Mouse (Mus musculus) intestine, embryonic 16.5 days (tissue): ENCODE measurements at regions not wholly inside any gene's neighbourhood (a gene's known extent, or its start where the extent isn't known, plus 50 kb on each side); places are given as distances from the start of the nearest gene placed in this dataset.

Source experiments
- ATAC-seq: fragments of 200-750 bp; cut with Nextera tagmentation; 2 replicates; pipeline ENCODE4 v1.8.0; 2017; ENCODE audit warnings: moderate TSS enrichment, moderate library complexity
- H3K27ac ChIP-seq: fragments of 300-500 bp; sonication (generic); 2 replicates; pipeline ENCODE4 v1.5.1; 2014; ENCODE audit warnings: mild to moderate bottlenecking, low read length
- H3K27me3 ChIP-seq: fragments of 300-500 bp; sonication (generic); replicated peaks from 2 replicates; pipeline ENCODE4 v1.6.1; 2014; ENCODE audit warnings: low read length, control low read depth, mixed read lengths; ENCODE audit not compliant: control insufficient read depth, insufficient read depth
- H3K36me3 ChIP-seq: fragments of 300-500 bp; sonication (generic); 2 replicates; pipeline ENCODE4 v1.6.1; 2014; ENCODE audit warnings: low read length, control low read depth; ENCODE audit not compliant: control insufficient read depth, insufficient read depth
- H3K4me1 ChIP-seq: fragments of 300-500 bp; sonication (generic); 2 replicates; pipeline ENCODE4 v1.6.1; 2014; ENCODE audit warnings: low read length, control low read depth, mixed read lengths; ENCODE audit not compliant: control insufficient read depth, insufficient read depth
- H3K4me2 ChIP-seq: fragments of 300-500 bp; sonication (generic); 2 replicates; pipeline ENCODE4 v1.6.1; 2014; ENCODE audit warnings: low read depth, low read length, control low read depth
- H3K4me3 ChIP-seq: fragments of 300-500 bp; sonication (generic); 2 replicates; pipeline ENCODE4 v1.5.1; 2014; ENCODE audit warnings: mild to moderate bottlenecking, low read length
- H3K9ac ChIP-seq: fragments of 300-500 bp; sonication (generic); 2 replicates; pipeline ENCODE4 v1.6.1; 2014; ENCODE audit warnings: low read depth, low read length
- H3K9me3 ChIP-seq: fragments of 300-500 bp; sonication (generic); 2 replicates; pipeline ENCODE4 v1.6.1; 2016; ENCODE audit warnings: low read length, control low read depth; ENCODE audit not compliant: control insufficient read depth
- WGBS: fragments of 180-500 bp; shearing (Covaris S2); extraction: QIAGEN DNeasy Blood & Tissue Kit; methylation state at CpG from one replicate; pipeline ENCODE4 v1.1.7; 2014; 5-methylcytosine and 5-hydroxymethylcytosine counted together

DNA sequence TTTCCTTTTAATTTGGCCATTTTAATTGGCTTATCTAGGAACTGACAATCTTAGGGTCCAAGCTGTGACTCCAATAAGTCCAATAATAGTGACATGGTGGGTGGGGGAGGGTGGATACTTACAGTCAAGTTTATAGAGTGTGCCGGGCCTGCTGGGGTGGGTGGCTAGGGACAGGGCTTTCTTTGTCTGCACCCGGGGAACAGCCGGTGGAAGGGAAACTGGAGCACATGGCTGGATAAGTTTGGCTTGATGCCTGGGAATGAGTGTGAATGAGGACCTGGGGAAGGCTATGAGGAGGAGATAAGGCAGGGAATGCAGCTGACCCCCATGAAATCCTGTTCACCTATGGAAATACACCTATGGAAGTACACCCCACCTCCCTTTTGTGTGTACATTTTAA, 81.7 kb upstream of the Cers4 start:
- Histone ChIP-seq H3K9me3 (no peaks in the 10 kb centered on the region), H3K36me3 (no peaks in the 10 kb centered on the region), H3K4me2 (no peak overlapping the region), H3K9ac (no peak overlapping the region), H3K27ac (no peak overlapping the region), H3K27me3 (no peaks in the 10 kb centered on the region), H3K4me1 (no peaks in the 10 kb centered on the region), H3K4me3 (no peak overlapping the region)
- WGBS: 56% methylated on average over 3 of the region's 3 CpGs
- peak; percentile 38; the same call in 1 of the 2 replicates for ATAC-seq

DNA sequence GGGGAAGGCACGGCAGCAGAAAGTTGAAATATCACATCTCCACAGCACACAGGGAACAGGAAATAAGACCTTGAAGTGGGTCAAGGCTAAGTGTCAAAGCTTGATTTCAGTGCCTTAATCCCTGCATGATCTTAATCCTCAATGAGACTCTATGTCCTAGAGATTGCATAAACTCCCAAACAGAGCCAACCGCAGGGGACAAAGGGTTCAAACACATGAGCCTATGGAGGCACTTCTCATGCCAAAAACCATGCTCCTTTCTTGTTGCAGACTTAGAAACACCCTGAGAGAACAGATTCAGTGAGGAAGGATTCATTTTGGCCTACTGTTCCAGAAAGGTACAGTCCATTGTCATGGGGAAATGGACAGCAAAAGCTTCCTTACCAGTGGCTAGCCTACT, 81.0 kb upstream of the Cers4 start:
- no peak for ATAC-seq
- no peak overlapping the region for H3K4me3 ChIP-seq
- no peak overlapping the region for H3K4me2 ChIP-seq
- H3K9ac ChIP-seq: no peak overlapping the region
- H3K4me1 ChIP-seq: no peaks in the 10 kb centered on the region
- no peaks in the 10 kb centered on the region for H3K36me3 ChIP-seq
- no peaks in the 10 kb centered on the region for H3K27me3 ChIP-seq
- no peak overlapping the region for H3K27ac ChIP-seq
- H3K9me3 ChIP-seq: no peaks in the 10 kb centered on the region
- WGBS: 72% methylated on average over 2 of the region's 2 CpGs

DNA sequence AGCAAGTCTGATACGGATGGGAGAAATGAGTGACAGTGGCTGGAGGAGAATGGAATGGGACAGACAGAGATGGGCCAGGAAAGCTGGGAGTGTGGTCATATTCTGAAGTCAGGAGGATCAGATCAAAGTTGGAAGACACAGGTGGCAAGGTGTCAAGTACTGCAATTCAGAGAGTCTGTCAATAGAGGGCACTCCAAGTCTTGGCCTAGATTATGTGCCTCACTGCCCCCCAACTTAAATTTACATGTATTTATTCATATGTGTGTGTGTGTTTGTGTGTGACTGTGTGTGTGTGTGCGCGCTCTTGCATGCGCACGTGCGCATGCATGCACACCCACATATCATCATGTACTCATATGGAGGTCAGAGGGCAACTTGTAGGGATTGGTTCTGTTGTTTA, 79.6 kb upstream of the Cers4 start:
- WGBS: 61% methylated on average over 6 of the region's 6 CpGs
- Histone ChIP-seq H3K27ac (no peak overlapping the region), H3K27me3 (no peaks in the 10 kb centered on the region), H3K36me3 (no peaks in the 10 kb centered on the region), H3K9me3 (no peaks in the 10 kb centered on the region), H3K4me3 (no peak overlapping the region), H3K4me1 (no peaks in the 10 kb centered on the region), H3K4me2 (no peak overlapping the region), H3K9ac (no peak overlapping the region)
- peak; percentile 55 for ATAC-seq

- no peak overlapping the region for H3K27ac ChIP-seq
- 18% methylated on average over 4 of the region's 4 CpGs for WGBS
- peak; percentile 61 for ATAC-seq
- no peaks in the 10 kb centered on the region for H3K27me3 ChIP-seq
- H3K9me3 ChIP-seq: no peaks in the 10 kb centered on the region
- no peak overlapping the region for H3K4me2 ChIP-seq
- no peaks in the 10 kb centered on the region for H3K4me1 ChIP-seq
- H3K4me3 ChIP-seq: no peak overlapping the region
- no peak overlapping the region for H3K9ac ChIP-seq
- no peaks in the 10 kb centered on the region for H3K36me3 ChIP-seq
Observed at GRCm38 (mm10) chr8:4413764-4414163, 79.1 kb upstream of the Cers4 start.

GRCm38 (mm10) chr8:4417141-4417540, 75.7 kb upstream of the Cers4 start:
- Histone ChIP-seq H3K9ac (no peak overlapping the region), H3K36me3 (no peaks in the 10 kb centered on the region), H3K9me3 (no peaks in the 10 kb centered on the region), H3K27me3 (no peaks in the 10 kb centered on the region), H3K4me2 (no peak overlapping the region), H3K4me3 (no peak overlapping the region), H3K4me1 (no peaks in the 10 kb centered on the region), H3K27ac (no peak overlapping the region)
- no peak for ATAC-seq
- whole genome bisulfite sequencing: 71% methylated on average over 3 of the region's 3 CpGs

GRCm38 (mm10) chr8:4433161-4433560, 59.7 kb upstream of the Cers4 start:
- H3K4me1 ChIP-seq: no peaks in the 10 kb centered on the region
- no peaks in the 10 kb centered on the region for H3K27me3 ChIP-seq
- H3K4me3 ChIP-seq: no peak overlapping the region
- H3K9me3 ChIP-seq: no peaks in the 10 kb centered on the region
- 83% methylated on average over 2 of the region's 2 CpGs for WGBS
- H3K27ac ChIP-seq: no peak overlapping the region
- ATAC-seq: no peak
- H3K36me3 ChIP-seq: no peaks in the 10 kb centered on the region
- no peak overlapping the region for H3K4me2 ChIP-seq
- H3K9ac ChIP-seq: no peak overlapping the region

DNA sequence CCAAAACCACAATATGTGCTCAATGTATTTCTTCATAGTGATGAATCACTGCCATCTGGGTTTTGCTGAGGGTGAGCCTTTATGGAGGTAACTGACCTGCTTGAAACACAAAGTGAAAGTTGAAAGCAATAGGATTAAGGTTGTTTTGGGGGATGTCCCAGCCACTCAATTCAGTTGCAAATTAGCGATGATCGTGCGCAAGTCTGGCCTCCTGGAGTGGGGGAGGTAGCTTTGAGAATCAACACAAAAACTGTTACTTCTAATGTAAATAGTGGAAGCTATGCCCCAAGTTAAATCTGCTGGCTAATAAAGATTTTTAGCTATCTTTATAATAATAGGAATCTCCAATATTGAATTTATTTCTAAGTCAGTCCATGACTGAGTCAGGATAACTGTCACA, 56.3 kb upstream of the Cers4 start:
- WGBS: 83% methylated on average over 3 of the region's 3 CpGs
- H3K9me3 ChIP-seq: no peaks in the 10 kb centered on the region
- H3K36me3 ChIP-seq: no peaks in the 10 kb centered on the region
- H3K9ac ChIP-seq: no peak overlapping the region
- H3K4me1 ChIP-seq: no peaks in the 10 kb centered on the region
- no peak overlapping the region for H3K4me3 ChIP-seq
- no peak for ATAC-seq
- no peak overlapping the region for H3K27ac ChIP-seq
- no peak overlapping the region for H3K4me2 ChIP-seq
- no peaks in the 10 kb centered on the region for H3K27me3 ChIP-seq
